ENCODE assay signal across 34 mouse cellular contexts in the genomic region with DNA sequence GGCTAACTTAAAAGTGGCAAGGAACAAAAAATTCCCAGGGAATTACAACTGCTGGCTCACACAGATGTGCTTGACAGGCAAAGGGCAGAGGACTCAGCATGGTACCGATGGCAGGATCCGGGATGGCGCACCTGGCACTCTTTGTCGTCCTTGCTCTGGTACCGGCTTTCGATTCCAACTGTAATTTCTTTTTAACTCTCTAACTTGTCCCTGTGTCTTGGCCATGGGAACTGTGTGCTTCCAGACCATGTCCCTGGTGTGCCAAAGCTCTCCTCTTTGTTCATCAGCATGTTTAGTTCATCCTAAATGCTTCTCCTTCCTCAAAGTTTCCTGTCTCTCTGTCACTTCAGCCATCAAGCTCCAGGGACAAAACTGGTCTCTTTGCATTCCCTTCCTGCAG. TPM values are rescaled to one million over a fixed set of nuclear protein-coding genes. Genes with fewer than 3 reads are reported as not detected.
A peak's percentile ranks its signal among the peaks of the same experiment; 100 is the strongest.
DNase-seq lines count a peak whose midpoint lies in the region; ATAC-seq lines count a peak whose summit lies in the region.
"Had no signal": no experiment of that assay in that cellular context is flagged by ENCODE, and none has a peak within 500 bp of the region (broad histone marks: within the 10 kb centered on the region; RNA-seq: fewer than 3 reads in every experiment).

No protein-coding gene starts in this region.

- peaks cover 3% of the 10 kb centered on the region; the same call in 1 of the 2 replicates for H3K4me1 ChIP-seq in forebrain, embryonic 10.5 days
- H3K4me1 ChIP-seq in forebrain, embryonic 14.5 days (ENCODE audit: control insufficient read depth, insufficient read depth, low read length), result no peaks in the 10 kb centered on the region
- peaks cover 8% of the 10 kb centered on the region for H3K4me1 ChIP-seq in intestine, embryonic 14.5 days (replicated peaks; ENCODE audit: control insufficient read depth, insufficient read depth, low read length)
- H3K4me1 ChIP-seq in intestine, embryonic 16.5 days (ENCODE audit: control insufficient read depth, insufficient read depth, low read length), result peaks cover 4% of the 10 kb centered on the region
- H3K4me1 ChIP-seq in limb, embryonic 10.5 days, result no peaks in the 10 kb centered on the region
- H3K4me1 ChIP-seq: embryonic facial prominence, embryonic 10.5 days; forebrain, embryonic 15.5 days; hindbrain, embryonic 12.5 days; hindbrain, embryonic 15.5 days; intestine, embryonic 15.5 days had no signal

- no peak overlapping the region for H3K4me3 ChIP-seq in forebrain, embryonic 10.5 days
- H3K4me3 ChIP-seq in forebrain, embryonic 14.5 days (ENCODE audit: low read depth, low read length), result no peak overlapping the region
- H3K4me3 ChIP-seq in intestine, embryonic 14.5 days (ENCODE audit: low read depth, low read length), result no peak overlapping the region
- H3K4me3 ChIP-seq in intestine, embryonic 16.5 days (ENCODE audit: low read length), result no peak overlapping the region
- no peak overlapping the region for H3K4me3 ChIP-seq in limb, embryonic 10.5 days
- H3K4me3 ChIP-seq: embryonic facial prominence, embryonic 10.5 days; embryonic facial prominence, embryonic 13.5 days; erythroblast, embryonic 14.5 days; forebrain, embryonic 15.5 days; heart, embryonic 13.5 days; hindbrain, embryonic 12.5 days; hindbrain, embryonic 15.5 days; intestine, embryonic 15.5 days had no signal

- ATAC-seq in forebrain, embryonic 14.5 days, result no peak
- ATAC-seq in intestine, embryonic 14.5 days (replicated peaks; ENCODE audit: low FRiP score, low TSS enrichment, low read depth), result no peak
- no peak for ATAC-seq in intestine, embryonic 16.5 days
- ATAC-seq in granulocyte monocyte progenitor cell, adult 5-6 weeks (replicated peaks; ENCODE audit: poor library complexity, severe bottlenecking), result no peak
- ATAC-seq: CD4-positive, CD25-positive, alpha-beta regulatory T cell, adult 4 months; forebrain, embryonic 15.5 days; intestine, embryonic 15.5 days had no signal

- H3K9me3 ChIP-seq in forebrain, embryonic 10.5 days, result no peaks in the 10 kb centered on the region
- no peaks in the 10 kb centered on the region for H3K9me3 ChIP-seq in forebrain, embryonic 14.5 days (replicated peaks; ENCODE audit: control insufficient read depth, low read length)
- no peaks in the 10 kb centered on the region for H3K9me3 ChIP-seq in intestine, embryonic 14.5 days (ENCODE audit: control insufficient read depth, low read length)
- no peaks in the 10 kb centered on the region for H3K9me3 ChIP-seq in intestine, embryonic 16.5 days (ENCODE audit: control insufficient read depth, low read length)
- H3K9me3 ChIP-seq in limb, embryonic 10.5 days (replicated peaks), result no peaks in the 10 kb centered on the region
- H3K9me3 ChIP-seq: embryonic facial prominence, embryonic 10.5 days; embryonic facial prominence, embryonic 13.5 days; forebrain, embryonic 15.5 days; heart, embryonic 13.5 days; hindbrain, embryonic 12.5 days; hindbrain, embryonic 15.5 days; intestine, embryonic 15.5 days had no signal

- no peaks in the 10 kb centered on the region for H3K36me3 ChIP-seq in forebrain, embryonic 10.5 days (replicated peaks)
- H3K36me3 ChIP-seq in forebrain, embryonic 14.5 days (ENCODE audit: control insufficient read depth, insufficient read depth, low read length), result no peaks in the 10 kb centered on the region
- H3K36me3 ChIP-seq in intestine, embryonic 14.5 days (ENCODE audit: control insufficient read depth, insufficient read depth, low read length), result no peaks in the 10 kb centered on the region
- H3K36me3 ChIP-seq in intestine, embryonic 16.5 days (ENCODE audit: control insufficient read depth, insufficient read depth, low read length), result no peaks in the 10 kb centered on the region
- no peaks in the 10 kb centered on the region for H3K36me3 ChIP-seq in limb, embryonic 10.5 days
- H3K36me3 ChIP-seq: embryonic facial prominence, embryonic 10.5 days; embryonic facial prominence, embryonic 13.5 days; forebrain, embryonic 15.5 days; heart, embryonic 13.5 days; hindbrain, embryonic 12.5 days; hindbrain, embryonic 15.5 days; intestine, embryonic 15.5 days had no signal

- WGBS in forebrain, embryonic 10.5 days, result 95% methylated on average over 6 of the region's 6 CpGs
- 95% methylated on average over 6 of the region's 6 CpGs for WGBS in forebrain, embryonic 14.5 days
- WGBS in intestine, embryonic 14.5 days, result 93% methylated on average over 6 of the region's 6 CpGs
- WGBS in intestine, embryonic 16.5 days, result 92% methylated on average over 6 of the region's 6 CpGs
- 94% methylated on average over 6 of the region's 6 CpGs for WGBS in limb, embryonic 10.5 days

- H3K4me2 ChIP-seq in forebrain, embryonic 14.5 days (ENCODE audit: low read length), result no peak overlapping the region
- H3K4me2 ChIP-seq in intestine, embryonic 14.5 days (ENCODE audit: low read length), result no peak overlapping the region
- no peak overlapping the region for H3K4me2 ChIP-seq in intestine, embryonic 16.5 days (ENCODE audit: low read depth, low read length)
- H3K4me2 ChIP-seq: embryonic facial prominence, embryonic 13.5 days; forebrain, embryonic 15.5 days; heart, embryonic 13.5 days; hindbrain, embryonic 12.5 days; hindbrain, embryonic 15.5 days; intestine, embryonic 15.5 days had no signal

- no peaks in the 10 kb centered on the region for H3K27me3 ChIP-seq in forebrain, embryonic 10.5 days (ENCODE audit: poor library complexity, severe bottlenecking)
- no peaks in the 10 kb centered on the region for H3K27me3 ChIP-seq in forebrain, embryonic 14.5 days (replicated peaks; ENCODE audit: control insufficient read depth, insufficient read depth, low read length)
- H3K27me3 ChIP-seq in intestine, embryonic 14.5 days (replicated peaks; ENCODE audit: control insufficient read depth, insufficient read depth, low read length), result no peaks in the 10 kb centered on the region
- no peaks in the 10 kb centered on the region for H3K27me3 ChIP-seq in intestine, embryonic 16.5 days (replicated peaks; ENCODE audit: control insufficient read depth, insufficient read depth, low read length)
- no peaks in the 10 kb centered on the region for H3K27me3 ChIP-seq in limb, embryonic 10.5 days (ENCODE audit: low read depth, poor library complexity, severe bottlenecking)
- H3K27me3 ChIP-seq: embryonic facial prominence, embryonic 13.5 days; forebrain, embryonic 15.5 days; heart, embryonic 13.5 days; hindbrain, embryonic 12.5 days; hindbrain, embryonic 15.5 days; intestine, embryonic 15.5 days had no signal

- peak; percentile 11 for DNase-seq in forebrain, embryonic 10.5 days (ENCODE audit: extremely low spot score, low spot score)
- DNase-seq in forebrain, embryonic 14.5 days (ENCODE audit: low spot score), result no peak
- peak; percentile 15 for DNase-seq in intestine, embryonic 14.5 days (ENCODE audit: low spot score)
- DNase-seq in fibroblast of lung, adult 2 months (ENCODE audit: low read depth), result peak; percentile 3
- DNase-seq in limb, embryonic 10.5 days (ENCODE audit: low spot score), result peak; percentile 8
- DNase-seq: adrenal gland, postnatal 10 days; cerebellum, adult 11-12 months; cerebellum, adult 8-10 months; cerebellum, postnatal 10 days; cerebellum, postnatal 36 days; embryo, embryonic 11 days; gastrocnemius, postnatal 25 days; kidney, adult 18-20 months had no signal

- no peak overlapping the region for H3K9ac ChIP-seq in forebrain, embryonic 14.5 days (ENCODE audit: low read length)
- H3K9ac ChIP-seq in intestine, embryonic 14.5 days (ENCODE audit: low read length), result no peak overlapping the region
- H3K9ac ChIP-seq in intestine, embryonic 16.5 days (ENCODE audit: low read depth, low read length), result no peak overlapping the region
- H3K9ac ChIP-seq: embryonic facial prominence, embryonic 13.5 days; forebrain, embryonic 15.5 days; heart, embryonic 13.5 days; hindbrain, embryonic 12.5 days; hindbrain, embryonic 15.5 days; intestine, embryonic 15.5 days had no signal

- no peak overlapping the region for H3K27ac ChIP-seq in forebrain, embryonic 10.5 days
- no peak overlapping the region for H3K27ac ChIP-seq in forebrain, embryonic 14.5 days (ENCODE audit: low read depth, low read length)
- no peak overlapping the region for H3K27ac ChIP-seq in intestine, embryonic 14.5 days (ENCODE audit: low read depth)
- H3K27ac ChIP-seq in intestine, embryonic 16.5 days (ENCODE audit: low read length), result no peak overlapping the region
- no peak overlapping the region for H3K27ac ChIP-seq in limb, embryonic 10.5 days
- H3K27ac ChIP-seq: embryonic facial prominence, embryonic 10.5 days; embryonic facial prominence, embryonic 13.5 days; forebrain, embryonic 15.5 days; heart, embryonic 13.5 days; hindbrain, embryonic 12.5 days; hindbrain, embryonic 15.5 days; intestine, embryonic 15.5 days had no signal

RNA-seq across cellular contexts. Expression of a gene that starts 39.9 kb away (rescaled TPM):
- not detected in 2 replicates for polyA plus RNA-seq in forebrain, embryonic 10.5 days (2016; fragmentation: Nextera tagmentation; extraction: Ambion mirVana)
- not detected in 2 replicates for polyA plus RNA-seq in forebrain, embryonic 14.5 days (2014; fragmentation: Nextera tagmentation; extraction: Ambion mirVana)
- not detected in 2 replicates for polyA plus RNA-seq in intestine, embryonic 14.5 days (2014; fragmentation: Nextera tagmentation; extraction: Ambion mirVana)
- polyA plus RNA-seq in intestine, embryonic 16.5 days (2015; fragmentation: Nextera tagmentation; extraction: Ambion mirVana), result not detected in 2 replicates
- not detected in 2 replicates for polyA plus RNA-seq in limb, embryonic 10.5 days (2016; fragmentation: Nextera tagmentation; extraction: Ambion mirVana)
- not detected in 2 replicates for total RNA-seq in granulocyte monocyte progenitor cell, adult 5-6 weeks (2014; fragmentation: Nextera tagmentation)
- total RNA-seq in granulocyte monocyte progenitor cell, adult 5-6 weeks (2017), result not detected in 2 replicates
- total RNA-seq: adrenal gland, postnatal 10 days; gastrocnemius, adult 8-10 months; gastrocnemius, postnatal 25 days; heart, postnatal 25 days; hematopoietic stem cell, adult 5-6 weeks; MEL had no signal
- polyA plus RNA-seq: brain, embryonic 14.5 days; C2C12; CD4-positive, CD25-positive, alpha-beta regulatory T cell, adult 4 months; cortical plate, adult 2 months; embryonic facial prominence, embryonic 10.5 days; embryonic facial prominence, embryonic 13.5 days; erythroblast, embryonic 14.5 days; forebrain, embryonic 11.5 days; forebrain, embryonic 15.5 days; gonadal fat pad, adult 2 months; heart, embryonic 13.5 days; heart, embryonic 16.5 days; hindbrain, embryonic 12.5 days; hindbrain, embryonic 15.5 days; intestine, embryonic 15.5 days had no signal

RNA-seq across cellular contexts. Expression of a gene that starts 55.1 kb away (rescaled TPM):
- polyA plus RNA-seq in forebrain, embryonic 10.5 days (2016; fragmentation: Nextera tagmentation; extraction: Ambion mirVana), result 75.5 and 82.0 TPM in 2 replicates
- polyA plus RNA-seq in forebrain, embryonic 14.5 days (2014; fragmentation: Nextera tagmentation; extraction: Ambion mirVana), result 37.3 and 38.8 TPM in 2 replicates
- 80.1 and 87.2 TPM in 2 replicates for polyA plus RNA-seq in intestine, embryonic 14.5 days (2014; fragmentation: Nextera tagmentation; extraction: Ambion mirVana)
- 69.2 and 74.4 TPM in 2 replicates for polyA plus RNA-seq in intestine, embryonic 16.5 days (2015; fragmentation: Nextera tagmentation; extraction: Ambion mirVana)
- 65.3 and 68.0 TPM in 2 replicates for polyA plus RNA-seq in limb, embryonic 10.5 days (2016; fragmentation: Nextera tagmentation; extraction: Ambion mirVana)
- total RNA-seq in granulocyte monocyte progenitor cell, adult 5-6 weeks (2014; fragmentation: Nextera tagmentation), result 43.3 and 45.3 TPM in 2 replicates
- 67.9 and 72.2 TPM in 2 replicates for total RNA-seq in granulocyte monocyte progenitor cell, adult 5-6 weeks (2017)
